Mouse (Mus musculus): ENCODE data around the gene Arl4c. TPM values are rescaled to one million over a fixed set of nuclear protein-coding genes. Genes with fewer than 3 reads are reported as not detected.

The Arl4c gene
- total RNA-seq (2022): 1 to 10 TPM; 3.5 to 6.6 (median 4.9) TPM

- peak; percentile 87 for DNase-seq (ENCODE audit: low spot score)
Observed at GRCm38 (mm10) chr1:88701870-88702661, at the start of gene Arl4c. Gene Arl4c (minus strand): TSS chr1:88702221.

- no peak for DNase-seq (ENCODE audit: low spot score)
Observed at GRCm38 (mm10) chr1:88751332-88751731, 49.3 kb upstream of the Arl4c start.

- DNase-seq (ENCODE audit: low spot score): no peak
Observed at GRCm38 (mm10) chr1:88750576-88750975, 48.6 kb upstream of the Arl4c start.

- DNase-seq (ENCODE audit: low spot score): no peak
Observed at GRCm38 (mm10) chr1:88750126-88750525, 48.1 kb upstream of the Arl4c start.

GRCm38 (mm10) chr1:88749106-88749505, 47.1 kb upstream of the Arl4c start:
- no peak for DNase-seq (ENCODE audit: low spot score)

GRCm38 (mm10) chr1:88745256-88745655, 43.2 kb upstream of the Arl4c start:
- peak; percentile 82 for DNase-seq (ENCODE audit: low spot score)

GRCm38 (mm10) chr1:88744261-88744660, 42.2 kb upstream of the Arl4c start:
- DNase-seq (ENCODE audit: low spot score): no peak

- DNase-seq (ENCODE audit: low spot score): peak; percentile 13
Observed at GRCm38 (mm10) chr1:88742372-88742771, 40.4 kb upstream of the Arl4c start.

GRCm38 (mm10) chr1:88739546-88739945, 37.5 kb upstream of the Arl4c start:
- no peak for DNase-seq (ENCODE audit: low spot score)

- no peak for DNase-seq (ENCODE audit: low spot score)
Observed at GRCm38 (mm10) chr1:88738931-88739330, 36.9 kb upstream of the Arl4c start.

GRCm38 (mm10) chr1:88729496-88729895, 27.5 kb upstream of the Arl4c start:
- DNase-seq (ENCODE audit: low spot score): no peak

- DNase-seq (ENCODE audit: low spot score): no peak
Observed at GRCm38 (mm10) chr1:88727369-88727768, 25.3 kb upstream of the Arl4c start.

GRCm38 (mm10) chr1:88725716-88726115, 23.7 kb upstream of the Arl4c start:
- no peak for DNase-seq (ENCODE audit: low spot score)

- no peak for DNase-seq (ENCODE audit: low spot score)
Observed at GRCm38 (mm10) chr1:88720626-88721229, 18.7 kb upstream of the Arl4c start.

- no peak for DNase-seq (ENCODE audit: low spot score)
Observed at GRCm38 (mm10) chr1:88718563-88718962, 16.5 kb upstream of the Arl4c start.

GRCm38 (mm10) chr1:88717736-88718135, 15.7 kb upstream of the Arl4c start:
- DNase-seq (ENCODE audit: low spot score): no peak

GRCm38 (mm10) chr1:88712011-88712410, 10.0 kb upstream of the Arl4c start:
- no peak for DNase-seq (ENCODE audit: low spot score)

GRCm38 (mm10) chr1:88708646-88709305, 6.8 kb upstream of the Arl4c start:
- DNase-seq (ENCODE audit: low spot score): no peak

GRCm38 (mm10) chr1:88708191-88708590, 6.2 kb upstream of the Arl4c start:
- no peak for DNase-seq (ENCODE audit: low spot score)

- no peak for DNase-seq (ENCODE audit: low spot score)
Observed at GRCm38 (mm10) chr1:88707536-88707935, 5.5 kb upstream of the Arl4c start.

- DNase-seq (ENCODE audit: low spot score): peak; percentile 89
Observed at GRCm38 (mm10) chr1:88705799-88706198, 3.8 kb upstream of the Arl4c start.

GRCm38 (mm10) chr1:88705050-88705449, 3.0 kb upstream of the Arl4c start:
- DNase-seq (ENCODE audit: low spot score): peak; percentile 37

Data from heart, adult 8-10 months (tissue).